ENCODE assay signal across 8 mouse cellular contexts in genomic region chr19:10000330-10000729, GRCm38 (mm10). TPM values are rescaled to one million over a fixed set of nuclear protein-coding genes. Genes with fewer than 3 reads are reported as not detected.
DNase-seq lines count a peak whose midpoint lies in the region; ATAC-seq and TF ChIP-seq lines count a peak whose summit lies in the region.

No protein-coding gene starts in this region.

- no peak; the same call in 1 of the 2 replicates for TF ChIP-seq CTCF in heart, adult 2 months (IDR thresholded peaks at IDR 0.05)
- peak; percentile 43 for TF ChIP-seq CTCF in ES-Bruce4 (IDR thresholded peaks at IDR 0.05; ENCODE audit: low read depth, low read length)

- DNase-seq in heart, adult 18-20 months, result peak; percentile 58 to 77
- no peak for DNase-seq in heart, adult 2 months
- DNase-seq in embryonic facial prominence, embryonic 14.5 days (ENCODE audit: low spot score), result peak; percentile 50
- no peak for DNase-seq in liver, embryonic 11.5 days (ENCODE audit: low spot score)
- DNase-seq in retina, postnatal 7 days (ENCODE audit: low read depth, low spot score), result peak; percentile 54
- DNase-seq in cerebellum, adult 11 months, result no peak
- DNase-seq in right cerebral cortex, adult 18-20 months, result no peak

- no peaks in the 10 kb centered on the region for H3K27me3 ChIP-seq in heart, adult 2 months (ENCODE audit: control insufficient read depth, insufficient read depth, low read length)
- H3K27me3 ChIP-seq in ES-Bruce4 (ENCODE audit: control insufficient read depth, insufficient read depth, low read length, poor library complexity, severe bottlenecking), result no peaks in the 10 kb centered on the region
- H3K27me3 ChIP-seq in embryonic facial prominence, embryonic 14.5 days (replicated peaks; ENCODE audit: control insufficient read depth, insufficient read depth, low read length), result no peaks in the 10 kb centered on the region
- H3K27me3 ChIP-seq in liver, embryonic 11.5 days (replicated peaks; ENCODE audit: control insufficient read depth, insufficient read depth, low read length), result no peaks in the 10 kb centered on the region

- H3K4me2 ChIP-seq in embryonic facial prominence, embryonic 14.5 days (ENCODE audit: low read depth, low read length), result no peak overlapping the region
- H3K4me2 ChIP-seq in liver, embryonic 11.5 days, result no peak overlapping the region; the same call in 1 of the 2 replicates

- no peaks in the 10 kb centered on the region for H3K36me3 ChIP-seq in heart, adult 2 months (ENCODE audit: control insufficient read depth, insufficient read depth, low read length)
- no peaks in the 10 kb centered on the region for H3K36me3 ChIP-seq in ES-Bruce4 (ENCODE audit: control insufficient read depth, insufficient read depth, low read length, poor library complexity, severe bottlenecking)
- no peaks in the 10 kb centered on the region for H3K36me3 ChIP-seq in embryonic facial prominence, embryonic 14.5 days (ENCODE audit: control insufficient read depth, insufficient read depth, low read length)
- H3K36me3 ChIP-seq in liver, embryonic 11.5 days (ENCODE audit: control insufficient read depth, insufficient read depth, low read length), result no peaks in the 10 kb centered on the region

- H3K9me3 ChIP-seq in ES-Bruce4 (replicated peaks; ENCODE audit: control insufficient read depth, insufficient read depth, low read length, poor library complexity, severe bottlenecking), result no peaks in the 10 kb centered on the region
- no peaks in the 10 kb centered on the region for H3K9me3 ChIP-seq in embryonic facial prominence, embryonic 14.5 days (ENCODE audit: control insufficient read depth, low read length)
- no peaks in the 10 kb centered on the region for H3K9me3 ChIP-seq in liver, embryonic 11.5 days (ENCODE audit: control insufficient read depth, low read length)

- intact Hi-C loops in heart, adult 2 months (cut with DNase I), result loop anchor here (1.0 to 2.0 kb wide), 4 partner anchors 20 to 198 kb away; no protein-coding TSS in a partner anchor

- H3K9ac ChIP-seq in heart, adult 2 months (ENCODE audit: low read depth, low read length), result no peak overlapping the region
- no peak overlapping the region for H3K9ac ChIP-seq in ES-Bruce4 (ENCODE audit: low read depth, poor library complexity, severe bottlenecking)
- H3K9ac ChIP-seq in embryonic facial prominence, embryonic 14.5 days (ENCODE audit: low read depth, low read length), result no peak overlapping the region
- H3K9ac ChIP-seq in liver, embryonic 11.5 days (ENCODE audit: low read depth, low read length), result no peak overlapping the region

- no peaks in the 10 kb centered on the region for H3K4me1 ChIP-seq in heart, adult 2 months (ENCODE audit: control insufficient read depth, insufficient read depth, low read length)
- H3K4me1 ChIP-seq in ES-Bruce4 (ENCODE audit: control insufficient read depth, insufficient read depth, low read length), result no peaks in the 10 kb centered on the region
- no peaks in the 10 kb centered on the region for H3K4me1 ChIP-seq in embryonic facial prominence, embryonic 14.5 days (ENCODE audit: control insufficient read depth, insufficient read depth, low read length)
- H3K4me1 ChIP-seq in liver, embryonic 11.5 days (replicated peaks; ENCODE audit: control insufficient read depth, insufficient read depth, low read length), result no peaks in the 10 kb centered on the region

- H3K27ac ChIP-seq in heart, adult 2 months, result no peak overlapping the region
- H3K27ac ChIP-seq in ES-Bruce4 (ENCODE audit: insufficient read depth, low read length), result no peak overlapping the region
- H3K27ac ChIP-seq in embryonic facial prominence, embryonic 14.5 days (replicated peaks; ENCODE audit: low read depth, low read length), result no peak overlapping the region
- H3K27ac ChIP-seq in liver, embryonic 11.5 days (ENCODE audit: low read depth, low read length), result no peak overlapping the region

- TF ChIP-seq POLR2A in heart, adult 2 months (IDR thresholded peaks at IDR 0.05; ENCODE audit: insufficient read depth, low read depth, low read length), result no peak
- no peak for TF ChIP-seq POLR2A in ES-Bruce4 (IDR thresholded peaks at IDR 0.05; ENCODE audit: insufficient read depth, low read length)

- H3K79me2 ChIP-seq in heart, adult 2 months (replicated peaks; ENCODE audit: control insufficient read depth, insufficient read depth, low read length), result no peaks in the 10 kb centered on the region

- ATAC-seq in embryonic facial prominence, embryonic 14.5 days (ENCODE audit: low read depth), result no peak
- ATAC-seq in liver, embryonic 11.5 days (replicated peaks; ENCODE audit: low FRiP score), result 0 out of 2 replicates have a peak, but pooled peaks have one; percentile 55

- no peak for TF ChIP-seq EP300 in heart, adult 2 months (IDR thresholded peaks at IDR 0.05; ENCODE audit: insufficient read depth, low read depth, low read length)
- no peak for TF ChIP-seq EP300 in ES-Bruce4 (IDR thresholded peaks at IDR 0.05; ENCODE audit: insufficient read depth, low read depth, low read length)

- no peak overlapping the region for H3K4me3 ChIP-seq in heart, adult 2 months
- H3K4me3 ChIP-seq in ES-Bruce4 (ENCODE audit: low read depth, low read length), result no peak overlapping the region
- H3K4me3 ChIP-seq in embryonic facial prominence, embryonic 14.5 days (ENCODE audit: low read depth, low read length), result no peak overlapping the region
- no peak overlapping the region for H3K4me3 ChIP-seq in liver, embryonic 11.5 days (ENCODE audit: low read depth, low read length)

- whole genome bisulfite sequencing in heart, adult 2 months, result 11% methylated on average over 3 of the region's 3 CpGs
- WGBS in embryonic facial prominence, embryonic 14.5 days, result 23% methylated on average over 3 of the region's 3 CpGs
- 26% methylated on average over 3 of the region's 3 CpGs for WGBS in liver, embryonic 11.5 days

RNA-seq across cellular contexts. Expression of gene Best1, which starts 1.1 kb away (rescaled TPM):
- under 1 TPM; 0.12 to 0.13 TPM for total RNA-seq in heart, adult 18-20 months (2021)
- under 1 TPM; 0.10 to 0.11 TPM for total RNA-seq in heart, adult 2 months (2021)
- polyA plus RNA-seq in heart, adult 2 months (2012; rRNA removed), result 0.45 and 0.47 TPM in 2 replicates
- 1.4 and 3.1 TPM in 2 replicates for polyA plus RNA-seq in ES-Bruce4 (2011; ENCODE audit: insufficient read depth, insufficient read length, low read depth, missing spikeins)
- 1.5 and 2.2 TPM in 2 replicates for polyA plus RNA-seq in embryonic facial prominence, embryonic 14.5 days (2014; fragmentation: Nextera tagmentation; extraction: Ambion mirVana)
- 0.31 and 0.59 TPM in 2 replicates for polyA plus RNA-seq in liver, embryonic 11.5 days (2014; fragmentation: Nextera tagmentation; extraction: Ambion mirVana)

RNA-seq across cellular contexts. Expression of gene Rab3il1, which starts 1.1 kb away (rescaled TPM):
- 1 to 10 TPM; 6.6 to 6.8 TPM for total RNA-seq in heart, adult 18-20 months (2021)
- 1 to 10 TPM; 5.9 to 6.5 TPM for total RNA-seq in heart, adult 2 months (2021)
- polyA plus RNA-seq in heart, adult 2 months (2012; rRNA removed), result 11.1 and 14.2 TPM in 2 replicates
- 3.2 and 4.1 TPM in 2 replicates for polyA plus RNA-seq in ES-Bruce4 (2011; ENCODE audit: insufficient read depth, insufficient read length, low read depth, missing spikeins)
- polyA plus RNA-seq in embryonic facial prominence, embryonic 14.5 days (2014; fragmentation: Nextera tagmentation; extraction: Ambion mirVana), result 48.1 and 54.4 TPM in 2 replicates
- 133 and 137 TPM in 2 replicates for polyA plus RNA-seq in liver, embryonic 11.5 days (2014; fragmentation: Nextera tagmentation; extraction: Ambion mirVana)

RNA-seq across cellular contexts. Expression of gene Fth1, which starts 19.9 kb away (rescaled TPM):
- total RNA-seq in heart, adult 18-20 months (2021), result 1,000 to 10,000 TPM; 2,847 to 3,135 TPM
- 1,000 to 10,000 TPM; 2,956 to 3,430 TPM for total RNA-seq in heart, adult 2 months (2021)
- 2,611 and 2,797 TPM in 2 replicates for polyA plus RNA-seq in heart, adult 2 months (2012; rRNA removed)
- 606 and 634 TPM in 2 replicates for polyA plus RNA-seq in ES-Bruce4 (2011; ENCODE audit: insufficient read depth, insufficient read length, low read depth, missing spikeins)
- polyA plus RNA-seq in embryonic facial prominence, embryonic 14.5 days (2014; fragmentation: Nextera tagmentation; extraction: Ambion mirVana), result 1,690 and 1,712 TPM in 2 replicates
- 3,796 and 3,887 TPM in 2 replicates for polyA plus RNA-seq in liver, embryonic 11.5 days (2014; fragmentation: Nextera tagmentation; extraction: Ambion mirVana)

RNA-seq across cellular contexts. Expression of gene Fads3, which starts 41.0 kb away (rescaled TPM):
- total RNA-seq in heart, adult 18-20 months (2021), result 10 to 100 TPM; 31.8 to 34.9 TPM
- 10 to 100 TPM; 29.7 to 33.7 TPM for total RNA-seq in heart, adult 2 months (2021)
- polyA plus RNA-seq in heart, adult 2 months (2012; rRNA removed), result 104 and 135 TPM in 2 replicates
- polyA plus RNA-seq in ES-Bruce4 (2011; ENCODE audit: insufficient read depth, insufficient read length, low read depth, missing spikeins), result 0.81 and 3.1 TPM in 2 replicates
- polyA plus RNA-seq in embryonic facial prominence, embryonic 14.5 days (2014; fragmentation: Nextera tagmentation; extraction: Ambion mirVana), result 15.6 and 20.9 TPM in 2 replicates
- 7.2 and 7.3 TPM in 2 replicates for polyA plus RNA-seq in liver, embryonic 11.5 days (2014; fragmentation: Nextera tagmentation; extraction: Ambion mirVana)

Comparison
In these comparisons a context has a peak if more than half of its experiments do, and no peak if none do; other contexts are left out.
1. DNase-seq: peak in heart, adult 18-20 months (2 of 2), embryonic facial prominence, embryonic 14.5 days (single experiment) and retina, postnatal 7 days (single experiment); none in heart, adult 2 months (0 of 2), liver, embryonic 11.5 days (single experiment), cerebellum, adult 11 months (single experiment) and right cerebral cortex, adult 18-20 months (single experiment).